Mouse (Mus musculus) testis, adult 2 months (tissue): ENCODE measurements around the gene Ano5. TPM values are rescaled to one million over a fixed set of nuclear protein-coding genes. Genes with fewer than 3 reads are reported as not detected.

Experiments
- H3K27ac ChIP-seq: fragments of 200-500 bp; 2 replicates; pipeline ENCODE4 v1.5.1; 2012; ENCODE audit warnings: low read depth, low read length; ENCODE audit not compliant: control insufficient read depth, insufficient read depth
- H3K27me3 ChIP-seq: fragments of 200-500 bp; 2 replicates; pipeline ENCODE4 v1.6.1; 2012; ENCODE audit warnings: mild to moderate bottlenecking, low read length, moderate library complexity; ENCODE audit not compliant: control insufficient read depth, insufficient read depth
- H3K36me3 ChIP-seq: fragments of 200-500 bp; 2 replicates; pipeline ENCODE4 v1.6.1; 2012; ENCODE audit warnings: mild to moderate bottlenecking, low read length; ENCODE audit not compliant: control insufficient read depth, insufficient read depth
- H3K4me1 ChIP-seq: fragments of 200-500 bp; 2 replicates; pipeline ENCODE4 v1.6.1; 2012; ENCODE audit warnings: low read length; ENCODE audit not compliant: control insufficient read depth, insufficient read depth
- H3K4me3 ChIP-seq: fragments of 200-500 bp; 2 replicates; pipeline ENCODE4 v1.5.1; 2012; ENCODE audit warnings: low read depth, mild to moderate bottlenecking, low read length, moderate library complexity, mixed read lengths; ENCODE audit not compliant: control insufficient read depth
- CTCF ChIP-seq: fragments of 200-500 bp; IDR thresholded peaks from 2 replicates; pipeline ENCODE4 v1.5.1; 2012; ENCODE audit warnings: low read depth, mild to moderate bottlenecking, inconsistent platforms, low read length, moderate library complexity; ENCODE audit not compliant: control insufficient read depth, insufficient read depth, insufficient replicate concordance
- POLR2A ChIP-seq: fragments of 200-500 bp; IDR thresholded peaks from 2 replicates; pipeline ENCODE4 v1.6.1; 2012; ENCODE audit warnings: low read depth, mild to moderate bottlenecking, inconsistent platforms, low read length, moderate library complexity; ENCODE audit not compliant: control insufficient read depth
- polyA plus RNA-seq: library from polyadenylated mRNA; depleted of rRNA; stranded (reverse); fragments of >200 nt; gene quantifications from 2 replicates; pipeline ENCODE4 v1.2.3, GENCODE M21; 2012; rRNA removed

The Ano5 gene
- 0.78 and 1.2 TPM in 2 replicates for polyA plus RNA-seq

GRCm38 (mm10) chr7:51510671-51511651 lies at the start of gene Ano5:
Ano5 (plus strand) TSS chr7:51511029.
- Histone ChIP-seq H3K27me3 (no peaks in the 10 kb centered on the region), H3K36me3 (no peaks in the 10 kb centered on the region), H3K4me1 (peaks cover 18% of the 10 kb centered on the region), H3K27ac (peak within 1 kb of the TSS; percentile 66), H3K4me3 (peak within 1 kb of the TSS; percentile 92)
- no peak for TF ChIP-seq POLR2A
- TF ChIP-seq CTCF, result no peak

- Histone ChIP-seq H3K4me3 (no peak overlapping the region), H3K27me3 (no peaks in the 10 kb centered on the region), H3K36me3 (no peaks in the 10 kb centered on the region), H3K27ac (no peak overlapping the region), H3K4me1 (no peaks in the 10 kb centered on the region)
- TF ChIP-seq CTCF (no peak), POLR2A (no peak)
These were observed 11.4 kb upstream of the Ano5 start for GRCm38 (mm10) chr7:51499396-51499795.

GRCm38 (mm10) chr7:51503940-51504339 lies 6.9 kb upstream of the Ano5 start:
- Histone ChIP-seq H3K4me3 (no peak overlapping the region), H3K27me3 (no peaks in the 10 kb centered on the region), H3K4me1 (no peaks in the 10 kb centered on the region), H3K27ac (no peak overlapping the region), H3K36me3 (no peaks in the 10 kb centered on the region)
- TF ChIP-seq CTCF (no peak), POLR2A (no peak)

GRCm38 (mm10) chr7:51510147-51510546 lies 682 bp upstream of the Ano5 start:
- Histone ChIP-seq H3K4me1 (peaks cover 18% of the 10 kb centered on the region), H3K36me3 (no peaks in the 10 kb centered on the region)

GRCm38 (mm10) chr7:51539344-51539743 lies 28.5 kb downstream of the Ano5 start:
- Histone ChIP-seq H3K4me3 (no peak overlapping the region), H3K27ac (no peak overlapping the region), H3K36me3 (no peaks in the 10 kb centered on the region), H3K4me1 (no peaks in the 10 kb centered on the region), H3K27me3 (no peaks in the 10 kb centered on the region)
- no peak for TF ChIP-seq POLR2A
- TF ChIP-seq CTCF, result no peak

More at GRCm38 (mm10) chr7:51510147-51510546, 682 bp upstream of the Ano5 start:
- no peak for TF ChIP-seq CTCF
- TF ChIP-seq POLR2A, result no peak
- Histone ChIP-seq H3K27ac (peak overlapping the region; percentile 66), H3K4me3 (peak overlapping the region; percentile 92), H3K27me3 (no peaks in the 10 kb centered on the region)

GRCm38 (mm10) chr7:51540736-51541135 lies 29.9 kb downstream of the Ano5 start:
- no peak for TF ChIP-seq POLR2A
- TF ChIP-seq CTCF, result peak; percentile 75; the same call in 1 of the 2 replicates
- H3K4me1 ChIP-seq, result no peaks in the 10 kb centered on the region
- H3K27ac ChIP-seq, result no peak overlapping the region
- no peaks in the 10 kb centered on the region for H3K27me3 ChIP-seq
- no peaks in the 10 kb centered on the region for H3K36me3 ChIP-seq
- H3K4me3 ChIP-seq, result no peak overlapping the region

- H3K4me3 ChIP-seq, result no peak overlapping the region
- H3K27me3 ChIP-seq, result no peaks in the 10 kb centered on the region
- H3K36me3 ChIP-seq, result no peaks in the 10 kb centered on the region
- no peaks in the 10 kb centered on the region for H3K4me1 ChIP-seq
- TF ChIP-seq POLR2A, result no peak
- TF ChIP-seq CTCF, result no peak
- H3K27ac ChIP-seq, result no peak overlapping the region
These were observed 89.2 kb downstream of the Ano5 start for GRCm38 (mm10) chr7:51600021-51600420.
